Mouse (Mus musculus) liver, adult 2 months (tissue): ENCODE results near the gene Zfp709. TPM values are rescaled to one million over a fixed set of nuclear protein-coding genes. Genes with fewer than 3 reads are reported as not detected.
"Not testable (repeated sequence)": the region's sequence is repeated elsewhere in the genome, so short reads cannot be mapped to it uniquely, and the experiment has no call there.

ENCODE experiments used
- DNase-seq: peaks from one replicate; pipeline ENCODE4 v3.0.0-alpha.2; 2011; ENCODE audit warnings: low read depth, low spot score; ENCODE audit errors: extremely low read depth
- H3K27ac ChIP-seq: fragments of 200-500 bp; replicated peaks from 2 replicates; pipeline ENCODE4 v1.5.1; 2012; ENCODE audit warnings: low read depth, mild to moderate bottlenecking, control low read depth, inconsistent platforms, low read length; ENCODE audit not compliant: insufficient read depth
- H3K27me3 ChIP-seq: fragments of 200-500 bp; 2 replicates; pipeline ENCODE4 v1.6.1; 2012; ENCODE audit warnings: mild to moderate bottlenecking, moderate library complexity, low read length, inconsistent platforms; ENCODE audit not compliant: control insufficient read depth, insufficient read depth
- H3K36me3 ChIP-seq: fragments of 200-500 bp; 2 replicates; pipeline ENCODE4 v1.6.1; 2012; ENCODE audit warnings: low read length, inconsistent platforms; ENCODE audit not compliant: control insufficient read depth, insufficient read depth
- H3K4me1 ChIP-seq: fragments of 200-500 bp; 2 replicates; pipeline ENCODE4 v1.6.1; 2011; ENCODE audit warnings: low read length; ENCODE audit not compliant: control insufficient read depth, insufficient read depth
- H3K4me3 ChIP-seq: fragments of 200-500 bp; 2 replicates; pipeline ENCODE4 v1.5.1; 2011; ENCODE audit warnings: low read depth, mild to moderate bottlenecking, control low read depth, low read length, moderate library complexity; ENCODE audit not compliant: insufficient read depth
- H3K79me2 ChIP-seq: fragments of 200-500 bp; 2 replicates; pipeline ENCODE4 v1.6.1; 2012; ENCODE audit warnings: inconsistent platforms, mild to moderate bottlenecking, low read length, moderate library complexity; ENCODE audit not compliant: control insufficient read depth, insufficient read depth
- H3K9ac ChIP-seq: fragments of 200-500 bp; 2 replicates; pipeline ENCODE4 v1.6.1; 2012; ENCODE audit warnings: low read depth, mild to moderate bottlenecking, control low read depth, inconsistent platforms, low read length
- CTCF ChIP-seq: fragments of 200-500 bp; IDR thresholded peaks from 2 replicates; pipeline ENCODE4 v1.5.1; 2011; ENCODE audit warnings: low read depth, low read length, control low read depth
- POLR2A ChIP-seq: fragments of 200-500 bp; IDR thresholded peaks from 2 replicates; pipeline ENCODE4 v1.6.1; 2011; ENCODE audit warnings: low read length, control low read depth; ENCODE audit not compliant: insufficient read depth; ENCODE audit errors: extremely low read depth
- WGBS: fragments of 180-500 bp; shearing (Covaris S2); methylation state at CpG from one replicate; pipeline ENCODE4 v1.1.7; 2018; 5-methylcytosine and 5-hydroxymethylcytosine counted together
- polyA plus RNA-seq: library from polyadenylated mRNA; depleted of rRNA; stranded (reverse); fragments of >200 nt; gene quantifications from 2 replicates; pipeline ENCODE4 v1.2.3, GENCODE M21; 2012; rRNA removed
- total RNA-seq: library from RNA; depleted of rRNA; stranded (reverse); fragments of >200 nt; gene quantifications from 2 replicates; pipeline ENCODE4 v1.2.3, GENCODE M21; 2014; rRNA removed

Gene Zfp709
- total RNA-seq (3.1 and 3.3 TPM in 2 replicates), polyA plus RNA-seq (0.18 and 0.46 TPM in 2 replicates)

DNA sequence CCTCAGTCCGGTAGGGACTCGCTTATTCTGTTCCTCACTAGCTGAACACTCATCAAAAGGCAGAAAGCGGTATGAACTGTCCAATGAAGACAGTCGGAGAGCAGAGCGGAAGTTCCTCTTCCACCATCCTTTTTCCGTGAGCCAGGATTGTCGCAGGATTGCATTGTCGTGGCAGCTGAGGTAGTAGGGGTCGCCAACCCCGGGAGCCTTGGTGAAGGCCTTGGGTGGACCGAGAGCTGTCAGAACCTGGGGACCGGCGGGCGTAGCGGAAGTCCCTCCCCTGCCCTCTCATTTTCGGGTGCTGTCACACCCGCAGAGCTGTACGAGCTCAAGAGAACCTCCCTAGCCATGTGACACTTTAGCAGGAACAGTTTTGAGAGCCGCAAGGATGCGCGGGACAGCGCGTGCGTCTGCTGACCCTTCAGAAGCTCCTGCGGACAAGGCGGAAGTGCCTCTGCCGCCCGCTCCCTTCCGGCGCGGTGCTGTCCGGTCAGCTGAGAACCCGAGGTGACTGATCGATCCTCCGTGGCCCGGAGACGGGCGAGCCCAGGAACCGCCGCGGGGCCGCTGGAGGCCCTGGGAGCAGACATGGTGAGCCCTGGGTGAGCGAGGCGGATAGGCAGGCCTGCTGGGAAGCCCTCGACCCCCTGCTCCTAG lies at the start of gene Zfp709:
Zfp709 (plus strand) TSS at position 402 of the 657 bp plus-strand sequence.
- DNase-seq: peak; percentile 87
- Histone ChIP-seq H3K9ac (peak within 1 kb of the TSS; percentile 89), H3K4me1 (peaks cover 2% of the 10 kb centered on the region; the same call in 1 of the 2 replicates), H3K27me3 (no peaks in the 10 kb centered on the region), H3K36me3 (peaks cover 16% of the 10 kb centered on the region), H3K4me3 (peak within 1 kb of the TSS; percentile 85), H3K27ac (peak within 1 kb of the TSS; percentile 49), H3K79me2 (no peaks in the 10 kb centered on the region; the same call in 1 of the 2 replicates)
- 5% methylated on average over 45 of the region's 45 CpGs for WGBS
- TF ChIP-seq CTCF (no peak), POLR2A (0 out of 2 replicates have a peak, but pooled peaks have one; percentile 13)

DNA sequence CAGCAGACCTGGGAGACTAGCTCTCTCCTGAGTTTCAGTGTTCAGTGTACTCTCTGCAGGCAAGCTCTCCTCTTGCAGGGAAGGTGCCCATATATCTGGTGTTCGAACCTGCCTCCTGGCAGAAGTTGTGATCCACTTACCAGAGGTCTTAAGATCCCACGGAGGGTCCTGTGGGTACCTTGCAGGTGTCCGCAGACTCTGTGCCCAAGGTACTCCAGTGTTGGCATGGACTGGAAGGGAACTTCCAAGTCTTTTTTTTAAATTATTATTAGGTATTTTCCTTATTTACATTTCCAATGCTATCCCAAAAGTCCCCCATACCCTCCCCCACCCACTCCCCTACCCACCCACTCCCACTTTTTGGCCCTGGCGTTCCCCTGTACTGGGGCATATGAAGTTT lies 43.6 kb upstream of the Zfp709 start:
- not testable (repeated sequence) for DNase-seq, H3K27ac ChIP-seq, H3K36me3 ChIP-seq, H3K4me3 ChIP-seq, H3K4me1 ChIP-seq, H3K27me3 ChIP-seq, H3K9ac ChIP-seq, H3K79me2 ChIP-seq
- 81% methylated on average over 4 of the region's 4 CpGs for WGBS

DNA sequence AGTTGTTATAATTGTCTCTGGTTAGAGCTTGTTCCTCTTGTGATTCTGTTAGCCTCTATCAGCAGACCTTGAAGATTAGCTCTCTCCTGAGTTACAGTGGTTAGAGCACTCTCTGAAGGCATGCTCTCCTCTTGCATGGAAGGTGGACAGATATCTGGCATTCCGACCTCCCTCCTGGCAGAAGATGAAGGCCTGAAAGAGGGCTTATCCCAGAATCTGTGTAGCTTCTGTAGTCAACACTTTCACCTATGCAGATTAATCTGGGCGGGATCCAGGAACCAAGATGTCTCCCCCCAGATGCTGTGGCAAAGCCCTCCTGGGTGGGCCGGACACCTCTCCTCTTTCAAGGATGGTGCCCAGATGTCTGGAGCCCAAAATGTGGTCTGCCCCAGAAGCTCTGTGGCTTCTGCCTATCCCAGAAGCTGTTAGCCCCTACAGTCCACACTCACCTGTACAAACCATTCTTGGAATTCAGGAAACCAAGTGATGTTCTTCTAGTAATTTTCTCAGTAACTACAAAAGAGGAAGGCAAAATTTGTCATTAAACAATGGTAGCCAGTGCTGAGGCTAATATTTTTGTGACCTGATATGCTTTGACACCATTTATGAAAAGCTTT lies 40.5 kb upstream of the Zfp709 start:
- H3K9ac ChIP-seq, H3K36me3 ChIP-seq, H3K27ac ChIP-seq, DNase-seq, H3K4me3 ChIP-seq, H3K4me1 ChIP-seq, H3K27me3 ChIP-seq, H3K79me2 ChIP-seq: not testable (repeated sequence)
- 89% methylated on average over 3 of the region's 3 CpGs for WGBS

DNA sequence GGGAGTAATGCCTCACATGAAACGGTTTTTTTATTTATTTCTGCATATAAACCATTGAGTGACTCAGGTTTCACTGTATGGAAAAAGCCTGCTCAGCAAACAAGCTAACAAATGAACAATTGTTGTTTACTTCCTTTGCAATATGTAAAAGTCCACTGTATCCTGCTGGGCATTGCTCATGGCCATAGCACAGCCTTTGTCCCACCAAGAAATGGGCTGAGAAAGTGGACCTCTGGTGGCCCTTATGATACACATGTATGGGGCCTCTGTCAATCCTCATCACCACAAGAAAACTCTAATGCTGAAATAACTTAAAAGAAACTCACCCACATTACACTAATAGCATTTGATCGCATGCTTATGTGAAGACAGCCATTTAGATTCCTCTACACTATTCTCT lies 39.3 kb upstream of the Zfp709 start:
- H3K79me2 ChIP-seq, DNase-seq, H3K4me1 ChIP-seq, H3K9ac ChIP-seq, H3K27me3 ChIP-seq, H3K36me3 ChIP-seq, H3K27ac ChIP-seq, H3K4me3 ChIP-seq: not testable (repeated sequence)
- 72% methylated on average over 2 of the region's 2 CpGs for WGBS

DNA sequence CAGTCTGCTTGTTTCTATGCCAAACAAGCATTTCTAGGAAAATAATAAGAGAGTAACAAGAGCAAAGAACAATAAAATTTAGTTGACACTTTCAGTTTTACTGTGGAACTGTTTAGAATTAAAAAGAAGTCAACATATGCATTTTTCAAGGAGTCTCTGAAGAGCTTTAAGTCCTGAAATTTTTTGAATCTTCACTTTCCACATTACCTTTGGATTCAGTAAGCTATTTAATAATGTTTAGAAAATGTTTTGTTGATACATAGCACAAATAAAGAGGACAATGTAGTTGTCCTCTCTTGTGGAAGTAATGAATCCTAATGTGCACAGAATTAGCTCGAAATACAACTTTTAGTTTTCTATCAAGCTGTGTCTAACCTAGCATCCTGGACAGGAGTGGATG lies 37.4 kb upstream of the Zfp709 start:
- H3K4me3 ChIP-seq, H3K9ac ChIP-seq, DNase-seq, H3K36me3 ChIP-seq, H3K27me3 ChIP-seq, H3K27ac ChIP-seq, H3K79me2 ChIP-seq, H3K4me1 ChIP-seq: not testable (repeated sequence)
- WGBS: 78% methylated on average over 1 of the region's 1 CpGs

DNA sequence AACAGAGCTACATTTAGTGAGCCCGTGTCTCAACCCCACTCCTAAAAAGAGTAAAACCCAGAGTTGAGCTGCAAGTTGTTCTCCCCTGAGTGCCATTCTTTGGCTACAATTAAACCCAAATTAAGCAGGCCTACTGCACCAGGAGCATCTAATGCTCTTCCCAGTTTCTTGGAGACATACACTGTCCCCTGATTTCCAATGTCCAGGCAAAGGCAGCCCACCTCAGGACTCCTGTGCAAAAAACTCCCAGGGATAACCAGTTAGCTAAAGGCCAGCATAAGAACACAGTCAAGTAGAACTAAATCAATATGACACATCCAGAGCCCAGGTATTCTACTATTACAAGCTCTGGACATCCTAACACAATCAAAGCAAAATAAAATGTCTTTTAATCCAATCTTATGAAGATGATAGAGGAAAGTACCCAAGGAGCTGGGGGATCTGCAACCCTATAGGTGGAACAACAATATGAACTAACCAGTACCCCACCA lies 35.8 kb upstream of the Zfp709 start:
- H3K4me1 ChIP-seq, H3K27ac ChIP-seq, H3K79me2 ChIP-seq, H3K9ac ChIP-seq, H3K27me3 ChIP-seq, H3K4me3 ChIP-seq, DNase-seq, H3K36me3 ChIP-seq: not testable (repeated sequence)
- WGBS: 86% methylated on average over 1 of the region's 1 CpGs

DNA sequence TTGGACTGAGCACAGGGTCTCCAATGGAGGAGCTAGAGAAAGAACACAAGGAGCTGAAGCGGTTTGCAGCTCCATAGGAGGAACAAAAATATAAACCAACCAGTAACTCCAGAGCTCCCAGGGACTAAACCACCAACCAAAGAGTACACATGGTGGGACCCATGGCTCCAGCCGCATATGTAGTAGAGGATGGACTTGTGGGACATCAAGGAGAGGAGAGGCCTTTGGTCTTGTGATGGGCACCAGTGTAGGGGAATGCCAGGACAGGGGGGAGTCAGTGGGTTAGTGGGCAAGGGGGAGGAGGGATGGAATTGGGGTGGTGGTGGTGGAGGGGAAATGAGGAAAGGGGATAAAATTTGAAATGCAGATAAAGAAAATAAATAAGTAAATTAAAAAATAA lies 35.1 kb upstream of the Zfp709 start:
- H3K4me3 ChIP-seq, DNase-seq, H3K9ac ChIP-seq, H3K36me3 ChIP-seq, H3K4me1 ChIP-seq, H3K79me2 ChIP-seq, H3K27me3 ChIP-seq, H3K27ac ChIP-seq: not testable (repeated sequence)
- 82% methylated on average over 2 of the region's 2 CpGs for WGBS

DNA sequence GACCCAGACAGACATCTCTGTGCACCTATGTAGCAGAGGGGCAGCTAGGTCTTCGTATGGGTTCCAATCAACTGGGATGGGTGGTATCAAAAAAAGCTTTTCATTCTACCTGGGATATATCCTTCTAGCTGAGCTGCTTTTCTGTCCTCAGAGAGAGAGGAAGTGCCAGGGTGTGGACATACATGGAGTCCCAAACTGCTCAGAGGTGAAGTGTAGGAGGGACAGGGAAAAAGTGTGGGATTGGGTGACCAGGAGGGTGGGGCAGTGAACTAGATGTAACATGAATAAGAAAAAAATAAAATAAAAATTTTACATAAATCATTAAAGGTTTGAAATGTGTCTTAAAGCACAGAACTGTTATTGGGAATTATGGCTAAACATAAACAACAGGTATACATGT lies 30.8 kb upstream of the Zfp709 start:
- not testable (repeated sequence) for H3K4me3 ChIP-seq, H3K27ac ChIP-seq, H3K79me2 ChIP-seq, H3K27me3 ChIP-seq, H3K36me3 ChIP-seq, H3K9ac ChIP-seq, H3K4me1 ChIP-seq, DNase-seq
- WGBS: 76% methylated on average over 1 of the region's 1 CpGs

DNA sequence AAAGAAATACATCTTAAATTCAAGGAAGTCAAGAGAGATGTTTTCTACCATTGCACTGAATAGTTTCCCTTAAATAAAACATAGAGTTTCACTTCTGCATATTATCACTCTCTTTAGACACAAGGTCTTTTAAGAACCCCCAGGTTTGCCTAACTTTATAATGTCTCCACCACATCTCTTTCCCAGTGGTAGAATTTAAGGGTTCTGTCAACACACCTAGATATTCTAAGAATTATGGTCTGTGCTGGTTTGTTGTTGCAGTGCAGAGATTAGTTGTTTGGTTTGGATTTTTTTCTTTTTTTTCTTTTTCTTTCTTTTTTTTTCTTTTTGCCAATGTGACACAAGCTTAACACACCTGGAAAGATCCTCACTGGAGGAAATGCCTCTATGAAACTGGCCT lies 28.5 kb upstream of the Zfp709 start:
- not testable (repeated sequence) for H3K27me3 ChIP-seq, H3K4me3 ChIP-seq, H3K27ac ChIP-seq, H3K79me2 ChIP-seq, H3K9ac ChIP-seq, DNase-seq, H3K4me1 ChIP-seq, H3K36me3 ChIP-seq
